Mouse (Mus musculus): ENCODE measurements around the gene Adh1. TPM values are rescaled to one million over a fixed set of nuclear protein-coding genes. Genes with fewer than 3 reads are reported as not detected.

Gene Adh1
- polyA plus RNA-seq, 1 experiment: not detected

GRCm38 (mm10) chr3:138305486-138306289, 44.9 kb downstream of the Adh1 start:
- Histone ChIP-seq H3K4me1 (ENCODE audit: control insufficient read depth) (no peaks in the 10 kb centered on the region), H3K4me3 (replicated peaks) (no peak overlapping the region), H3K9me3 (ENCODE audit: control insufficient read depth, low read length) (no peaks in the 10 kb centered on the region), H3K27me3 (ENCODE audit: control insufficient read depth) (no peaks in the 10 kb centered on the region), H3K36me3 (ENCODE audit: control insufficient read depth) (no peaks in the 10 kb centered on the region)
- TF ChIP-seq TAL1 (IDR thresholded peaks at IDR 0.05; ENCODE audit: low read length): no peak
- no peak for TF ChIP-seq GATA1 (IDR thresholded peaks at IDR 0.05; ENCODE audit: low read length)

- H3K9me3 ChIP-seq (ENCODE audit: control insufficient read depth, low read length): no peaks in the 10 kb centered on the region
- no peaks in the 10 kb centered on the region for H3K36me3 ChIP-seq (ENCODE audit: control insufficient read depth)
- H3K27me3 ChIP-seq (ENCODE audit: control insufficient read depth): no peaks in the 10 kb centered on the region
- H3K4me1 ChIP-seq (ENCODE audit: control insufficient read depth): no peaks in the 10 kb centered on the region
- no peak overlapping the region for H3K4me3 ChIP-seq (replicated peaks)
- no peak for TF ChIP-seq TAL1 (IDR thresholded peaks at IDR 0.05; ENCODE audit: low read length)
- TF ChIP-seq GATA1 (IDR thresholded peaks at IDR 0.05; ENCODE audit: low read length): no peak
These were observed 45.5 kb downstream of the Adh1 start for GRCm38 (mm10) chr3:138306290-138306683.

- H3K4me3 ChIP-seq (replicated peaks): no peak overlapping the region
- no peaks in the 10 kb centered on the region for H3K36me3 ChIP-seq (ENCODE audit: control insufficient read depth)
- no peaks in the 10 kb centered on the region for H3K4me1 ChIP-seq (ENCODE audit: control insufficient read depth)
- TF ChIP-seq TAL1 (IDR thresholded peaks at IDR 0.05; ENCODE audit: low read length): no peak
- no peak for TF ChIP-seq GATA1 (IDR thresholded peaks at IDR 0.05; ENCODE audit: low read length)
- H3K27me3 ChIP-seq (ENCODE audit: control insufficient read depth): no peaks in the 10 kb centered on the region
- no peaks in the 10 kb centered on the region for H3K9me3 ChIP-seq (ENCODE audit: control insufficient read depth, low read length)
These were observed 49.1 kb downstream of the Adh1 start for GRCm38 (mm10) chr3:138309910-138310309.

GRCm38 (mm10) chr3:138311015-138311414, 50.2 kb downstream of the Adh1 start:
- Histone ChIP-seq H3K36me3 (ENCODE audit: control insufficient read depth) (no peaks in the 10 kb centered on the region), H3K4me3 (replicated peaks) (no peak overlapping the region), H3K9me3 (ENCODE audit: control insufficient read depth, low read length) (no peaks in the 10 kb centered on the region), H3K27me3 (ENCODE audit: control insufficient read depth) (no peaks in the 10 kb centered on the region), H3K4me1 (ENCODE audit: control insufficient read depth) (no peaks in the 10 kb centered on the region)
- TF ChIP-seq TAL1 (IDR thresholded peaks at IDR 0.05; ENCODE audit: low read length): no peak
- TF ChIP-seq GATA1 (IDR thresholded peaks at IDR 0.05; ENCODE audit: low read length): no peak

GRCm38 (mm10) chr3:138312965-138313364, 52.2 kb downstream of the Adh1 start, which contains the start of gene Adh6a:
Gene Adh6a (plus strand): TSS chr3:138313286.
- Histone ChIP-seq H3K4me1 (ENCODE audit: control insufficient read depth) (no peaks in the 10 kb centered on the region), H3K4me3 (replicated peaks) (no peak within 1 kb of the TSS), H3K36me3 (ENCODE audit: control insufficient read depth) (no peaks in the 10 kb centered on the region), H3K9me3 (ENCODE audit: control insufficient read depth, low read length) (no peaks in the 10 kb centered on the region), H3K27me3 (ENCODE audit: control insufficient read depth) (no peaks in the 10 kb centered on the region)
- TF ChIP-seq GATA1 (IDR thresholded peaks at IDR 0.05; ENCODE audit: low read length): no peak
- no peak for TF ChIP-seq TAL1 (IDR thresholded peaks at IDR 0.05; ENCODE audit: low read length)

- TF ChIP-seq TAL1 (IDR thresholded peaks at IDR 0.05; ENCODE audit: low read length) (no peak), GATA1 (IDR thresholded peaks at IDR 0.05; ENCODE audit: low read length) (no peak)
- Histone ChIP-seq H3K36me3 (ENCODE audit: control insufficient read depth) (no peaks in the 10 kb centered on the region), H3K27me3 (ENCODE audit: control insufficient read depth) (no peaks in the 10 kb centered on the region), H3K4me3 (replicated peaks) (no peak overlapping the region), H3K9me3 (ENCODE audit: control insufficient read depth, low read length) (no peaks in the 10 kb centered on the region), H3K4me1 (ENCODE audit: control insufficient read depth) (no peaks in the 10 kb centered on the region)
These were observed 56.2 kb downstream of the Adh1 start for GRCm38 (mm10) chr3:138316908-138317472.

GRCm38 (mm10) chr3:138325001-138325400, 64.2 kb downstream of the Adh1 start:
- no peaks in the 10 kb centered on the region for H3K36me3 ChIP-seq (ENCODE audit: control insufficient read depth)
- H3K9me3 ChIP-seq (ENCODE audit: control insufficient read depth, low read length): peaks cover 2% of the 10 kb centered on the region
- no peak overlapping the region for H3K4me3 ChIP-seq (replicated peaks)
- no peaks in the 10 kb centered on the region for H3K27me3 ChIP-seq (ENCODE audit: control insufficient read depth)
- no peaks in the 10 kb centered on the region for H3K4me1 ChIP-seq (ENCODE audit: control insufficient read depth)
- no peak for TF ChIP-seq GATA1 (IDR thresholded peaks at IDR 0.05; ENCODE audit: low read length)
- no peak for TF ChIP-seq TAL1 (IDR thresholded peaks at IDR 0.05; ENCODE audit: low read length)

GRCm38 (mm10) chr3:138325466-138325865, 64.7 kb downstream of the Adh1 start:
- Histone ChIP-seq H3K4me1 (ENCODE audit: control insufficient read depth) (no peaks in the 10 kb centered on the region), H3K36me3 (ENCODE audit: control insufficient read depth) (no peaks in the 10 kb centered on the region), H3K27me3 (ENCODE audit: control insufficient read depth) (no peaks in the 10 kb centered on the region), H3K4me3 (replicated peaks) (no peak overlapping the region), H3K9me3 (ENCODE audit: control insufficient read depth, low read length) (peaks cover 2% of the 10 kb centered on the region)
- TF ChIP-seq TAL1 (IDR thresholded peaks at IDR 0.05; ENCODE audit: low read length): no peak
- no peak for TF ChIP-seq GATA1 (IDR thresholded peaks at IDR 0.05; ENCODE audit: low read length)

GRCm38 (mm10) chr3:138333910-138334309, 73.1 kb downstream of the Adh1 start:
- TF ChIP-seq GATA1 (IDR thresholded peaks at IDR 0.05; ENCODE audit: low read length) (no peak), TAL1 (IDR thresholded peaks at IDR 0.05; ENCODE audit: low read length) (no peak)

More at GRCm38 (mm10) chr3:138333910-138334309, 73.1 kb downstream of the Adh1 start:
- H3K27me3 ChIP-seq (ENCODE audit: control insufficient read depth): no peaks in the 10 kb centered on the region
- no peaks in the 10 kb centered on the region for H3K36me3 ChIP-seq (ENCODE audit: control insufficient read depth)
- H3K9me3 ChIP-seq (ENCODE audit: control insufficient read depth, low read length): no peaks in the 10 kb centered on the region
- no peaks in the 10 kb centered on the region; the same call in 1 of the 2 replicates for H3K4me1 ChIP-seq (ENCODE audit: control insufficient read depth)
- H3K4me3 ChIP-seq (replicated peaks): no peak overlapping the region
